Mouse (Mus musculus) heart, adult 2 months (tissue): ENCODE data around the gene Cfap221.

Source experiments
- CTCF ChIP-seq: fragments of 200-600 bp; IDR thresholded peaks from 2 replicates; pipeline ENCODE4 v1.8.1; 2022; ENCODE audit warnings: antibody characterized with exemption, mild to moderate bottlenecking, moderate library complexity
- EP300 ChIP-seq: fragments of 200-500 bp; IDR thresholded peaks from 2 replicates; pipeline ENCODE4 v1.6.1; 2011; ENCODE audit warnings: low read depth, low read length, control low read depth; ENCODE audit not compliant: insufficient read depth

DNA sequence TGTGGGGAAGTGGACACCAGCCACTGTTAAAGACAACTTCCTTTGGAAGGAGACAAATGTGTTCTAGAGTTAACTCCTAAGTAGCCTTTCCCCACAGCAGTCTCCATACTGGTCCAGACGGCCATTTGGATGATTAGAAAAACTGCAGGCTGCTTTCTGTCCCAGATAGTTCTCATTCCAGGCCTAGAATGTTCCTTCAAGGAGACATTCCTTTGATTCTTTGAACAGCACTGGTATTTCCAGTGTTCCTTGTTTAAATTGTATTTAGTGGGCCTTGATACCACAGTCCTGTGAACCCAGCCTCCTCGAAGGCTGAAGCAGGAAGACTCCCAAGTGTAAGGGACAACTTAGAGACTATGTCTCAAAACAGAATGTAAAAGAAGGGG, 36.4 kb upstream of the Cfap221 start:
- TF ChIP-seq CTCF (no peak), EP300 (no peak)
